Mouse (Mus musculus) neutrophil, adult 5-6 weeks (primary cell): ENCODE results near the gene Eif5b. TPM values are rescaled to one million over a fixed set of nuclear protein-coding genes. Genes with fewer than 3 reads are reported as not detected.
"Not testable (repeated sequence)": the region's sequence is repeated elsewhere in the genome, so short reads cannot be mapped to it uniquely, and the experiment has no call there.

Experiments
- ATAC-seq: fragments of 151-379, 151-347 bp; 2 replicates; pipeline ENCODE4 v1.8.0; 2017; ENCODE audit warnings: mild to moderate bottlenecking, moderate TSS enrichment; ENCODE audit not compliant: insufficient number of reproducible peaks, poor library complexity, low FRiP score, severe bottlenecking; ENCODE audit errors: extremely low read depth
- total RNA-seq: library from RNA; stranded (forward); fragments of 200-1000 nt; gene quantifications from 2 replicates; pipeline ENCODE4 v1.2.3, GENCODE M21; 2017

Gene Eif5b
- 22.1 and 24.2 TPM in 2 replicates for total RNA-seq

DNA sequence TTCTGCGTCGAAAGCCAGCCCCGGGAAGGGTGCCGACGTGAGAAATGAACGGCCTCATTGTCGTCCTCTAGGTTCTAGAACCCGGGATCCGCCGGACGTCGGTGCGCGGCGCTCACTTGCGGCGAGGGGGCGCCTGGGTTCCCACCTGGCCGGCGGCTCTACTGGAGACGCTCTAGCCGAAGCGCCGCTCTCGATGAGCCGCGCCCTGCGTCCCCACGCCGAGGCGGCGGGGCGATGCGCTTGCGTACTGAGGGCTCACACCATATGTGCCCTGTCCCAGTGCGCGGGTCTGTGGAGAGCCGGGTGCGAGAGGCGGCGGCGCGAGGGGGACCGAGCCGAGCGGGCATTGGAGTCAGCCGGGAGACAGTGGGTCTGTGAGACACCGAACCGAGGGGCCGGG is at the start of gene Eif5b, which contains the start of gene Txndc9:
Gene Eif5b (plus strand): TSS at position 144 of the 400 bp plus-strand sequence.
Gene Txndc9 (minus strand): TSS at position 27 of the 400 bp plus-strand sequence.
- peak; percentile 62 for ATAC-seq

DNA sequence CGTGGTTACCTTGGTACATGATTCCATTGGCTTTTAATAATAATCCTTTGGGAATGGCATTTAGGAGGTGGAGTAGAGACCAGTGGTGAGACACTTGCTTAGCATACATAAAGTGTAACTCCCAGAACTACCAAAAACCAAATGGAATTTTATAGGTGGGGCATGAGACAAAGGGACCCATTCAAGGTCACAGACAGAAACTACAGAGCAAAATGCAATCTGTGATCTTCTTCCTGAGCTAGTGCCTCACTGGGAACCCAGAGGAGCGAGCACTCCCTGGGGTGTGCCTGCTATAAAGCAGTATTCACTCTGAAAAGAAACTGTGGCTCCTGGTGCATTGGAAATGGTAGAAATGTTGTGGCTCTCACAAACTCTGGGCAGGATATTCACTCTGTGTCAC is 48.9 kb upstream of the Eif5b start:
- ATAC-seq, result no peak

DNA sequence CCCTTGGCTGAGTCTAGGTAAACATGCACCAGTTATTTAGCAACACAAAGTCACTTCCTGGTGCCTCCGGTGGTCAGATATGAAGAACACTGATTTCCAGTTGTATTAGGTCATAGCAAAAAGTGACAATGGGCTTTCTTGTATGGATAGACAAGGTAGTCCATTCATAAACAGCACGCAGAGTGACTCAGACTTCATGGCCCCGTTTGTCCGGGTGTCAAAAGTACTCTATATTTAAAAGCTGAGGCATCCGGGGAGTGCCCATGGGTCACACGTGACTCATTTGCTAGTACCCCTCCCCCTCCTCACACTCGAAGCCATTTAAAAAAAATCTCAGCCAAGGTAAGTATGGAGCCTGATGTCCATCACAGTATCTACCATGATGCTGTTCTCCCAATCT is 43.0 kb upstream of the Eif5b start:
- ATAC-seq, result no peak

DNA sequence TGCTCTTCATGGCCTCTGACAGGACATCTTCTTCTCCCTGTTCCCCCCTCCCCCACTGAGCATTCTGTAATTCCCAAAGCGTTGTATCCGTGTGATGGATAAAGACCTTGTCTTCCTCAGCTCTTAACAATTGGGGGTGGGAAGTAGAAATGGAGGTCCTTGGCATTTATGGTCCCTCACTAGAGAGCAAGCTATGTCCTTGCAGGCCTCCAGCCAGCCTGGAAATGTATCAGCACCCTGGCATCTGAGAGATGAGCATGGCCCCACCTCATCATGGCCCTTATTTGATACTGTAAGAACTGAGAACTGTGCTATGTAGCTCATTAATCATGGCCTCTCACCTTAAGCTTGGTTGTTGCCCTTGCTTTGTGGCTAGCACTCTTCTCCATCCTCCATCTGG is 42.6 kb upstream of the Eif5b start:
- ATAC-seq, result no peak

DNA sequence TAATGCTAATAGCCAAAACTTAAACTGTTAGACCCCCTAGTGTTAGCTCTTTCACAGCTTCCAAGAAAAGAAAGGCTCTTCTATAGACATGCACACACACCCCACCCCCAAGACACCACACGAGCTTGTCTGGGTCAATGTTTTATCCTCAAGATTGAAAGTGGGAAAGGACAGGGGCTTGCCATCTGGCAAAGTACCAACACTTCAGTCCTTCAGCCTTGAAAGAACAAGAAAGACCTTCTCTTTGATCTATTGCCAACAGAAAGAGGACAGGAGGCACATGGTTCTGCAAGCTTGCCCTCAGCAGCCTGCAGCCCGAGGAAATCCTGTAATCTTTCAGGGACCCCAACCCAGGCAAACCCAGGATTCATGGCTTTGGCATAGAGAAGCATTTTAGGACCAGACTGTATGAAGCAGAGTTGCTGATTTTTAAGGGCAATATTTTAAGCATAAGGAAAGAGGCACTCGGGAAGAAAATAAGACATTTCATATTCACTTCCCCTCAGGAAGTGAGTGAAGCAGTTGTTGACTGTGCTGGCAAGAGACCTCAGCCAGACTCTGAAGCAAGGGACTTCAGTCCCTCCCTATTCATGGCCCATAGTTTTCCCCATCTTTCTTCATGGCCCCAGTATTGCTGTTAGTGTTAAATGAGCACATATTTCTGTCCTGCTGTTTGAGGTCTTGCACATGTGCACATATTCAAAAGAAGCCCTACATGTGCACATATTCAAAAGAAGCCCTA is 40.9 kb upstream of the Eif5b start:
- no peak for ATAC-seq

DNA sequence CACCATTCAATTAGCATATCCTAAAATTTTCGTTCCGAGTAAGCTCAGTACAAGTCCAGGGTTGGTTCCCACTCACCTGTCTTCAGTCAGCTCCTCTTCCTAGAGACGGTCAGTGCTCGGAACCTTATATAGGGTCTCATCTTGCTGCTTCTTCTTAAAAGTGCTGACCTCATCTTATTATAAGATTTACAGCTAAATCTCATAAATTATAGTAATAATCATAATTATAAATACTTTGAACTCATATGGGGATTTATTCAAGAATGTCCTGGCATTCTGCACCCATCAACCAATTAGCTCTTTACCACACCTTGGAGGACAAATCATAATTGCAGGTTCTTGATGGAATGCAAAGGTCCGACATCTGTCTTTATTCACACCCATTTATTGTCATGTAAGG is 40.2 kb upstream of the Eif5b start, which contains the start of gene Lyg1:
Gene Lyg1 (minus strand): TSS at position 101 of the 400 bp plus-strand sequence.
- ATAC-seq, result no peak

DNA sequence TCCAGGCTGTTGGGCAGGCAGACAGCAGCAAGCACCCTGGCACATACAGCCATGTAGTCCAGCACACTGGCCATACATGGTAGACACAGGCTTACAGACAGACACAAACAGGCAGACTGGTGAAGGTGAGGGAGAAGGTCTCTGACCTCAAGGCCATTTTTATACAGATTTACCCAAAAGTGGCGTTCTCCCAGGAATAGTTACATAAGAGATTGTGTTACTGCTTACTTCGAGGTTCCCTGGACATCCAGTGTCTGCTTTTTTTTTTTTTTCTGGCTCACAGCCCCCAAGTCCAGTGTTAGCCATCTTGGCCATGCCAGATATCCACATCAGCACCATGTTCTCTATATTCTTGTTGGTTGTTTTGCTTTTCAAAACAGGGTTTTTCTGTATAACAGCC is 39.3 kb upstream of the Eif5b start:
- no peak for ATAC-seq

DNA sequence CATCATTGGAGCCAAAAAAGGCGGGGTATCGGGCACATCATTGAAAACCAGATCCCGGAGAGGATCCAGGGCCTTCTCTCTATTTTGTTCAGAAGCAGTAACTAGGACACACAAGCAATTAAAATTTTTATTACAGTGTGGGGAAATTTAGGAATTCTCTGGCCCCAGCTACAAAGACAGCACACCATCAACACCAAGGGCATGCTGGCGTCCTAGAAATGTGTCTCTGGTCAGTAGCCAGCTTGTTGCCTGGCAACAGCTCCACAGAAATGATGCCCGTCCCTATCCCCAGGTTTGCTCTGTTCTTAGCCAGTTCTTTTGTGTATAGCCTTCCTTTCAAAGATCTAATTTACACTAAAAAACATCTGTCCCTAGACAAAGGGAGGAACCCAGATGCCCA is 38.3 kb upstream of the Eif5b start:
- no peak for ATAC-seq

DNA sequence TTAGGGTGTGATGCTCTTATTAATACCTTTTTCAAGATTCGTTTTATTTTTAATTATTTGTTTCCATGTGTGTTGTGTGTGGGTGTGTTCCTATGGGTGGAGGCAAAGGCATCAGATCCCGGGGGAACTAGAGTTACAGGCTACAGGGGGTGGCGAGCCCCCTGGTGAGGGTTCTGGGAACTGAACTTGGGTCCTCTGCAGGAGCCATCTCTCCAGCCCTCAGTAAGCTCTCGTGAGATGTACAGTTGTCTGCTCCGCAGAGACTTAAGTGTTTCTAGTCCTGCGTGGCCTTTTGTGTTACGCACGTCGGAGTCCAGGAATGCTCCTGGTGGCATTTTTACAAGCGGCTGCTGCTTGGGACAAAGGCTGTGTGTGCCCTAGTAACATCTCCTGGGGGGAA is 32.2 kb upstream of the Eif5b start:
- no peak for ATAC-seq

DNA sequence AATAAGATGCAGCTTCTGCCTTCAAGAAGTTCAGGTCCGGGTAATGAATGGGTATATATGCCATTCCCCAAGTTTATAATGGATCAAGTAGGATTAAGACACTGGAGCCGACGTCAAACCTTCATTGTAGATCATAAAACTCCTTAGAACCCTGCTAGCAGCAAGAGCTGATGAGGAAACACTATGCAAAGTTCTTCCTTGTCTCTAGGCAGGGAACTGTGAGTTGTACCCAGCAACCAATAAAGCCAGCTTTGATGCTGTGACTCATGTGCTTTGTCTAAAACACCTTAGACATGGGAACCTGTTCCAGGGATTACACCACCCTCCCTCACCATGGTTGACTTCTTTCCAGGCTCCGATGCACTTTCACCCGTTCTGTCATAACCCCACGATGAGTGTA is 29.1 kb upstream of the Eif5b start:
- ATAC-seq, result no peak

DNA sequence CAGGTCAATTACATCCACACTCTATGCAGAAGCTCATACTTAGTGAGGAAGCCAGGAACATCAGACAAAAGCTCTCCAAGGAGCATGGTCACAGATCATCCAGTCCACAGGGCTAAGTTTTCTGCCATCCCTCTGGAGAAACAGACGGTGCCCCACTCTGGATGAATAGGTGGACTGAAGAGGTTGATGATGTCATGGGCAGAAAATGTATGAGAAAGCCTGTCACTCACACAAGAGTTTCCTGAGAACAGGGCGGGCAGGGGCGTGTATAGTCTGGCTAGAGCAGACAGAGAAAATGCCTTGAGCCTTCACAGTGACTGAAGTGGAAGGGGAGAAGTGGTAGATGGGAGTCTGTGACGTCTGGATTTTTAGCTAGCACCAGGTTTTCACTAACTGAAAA is 26.3 kb upstream of the Eif5b start:
- no peak for ATAC-seq

DNA sequence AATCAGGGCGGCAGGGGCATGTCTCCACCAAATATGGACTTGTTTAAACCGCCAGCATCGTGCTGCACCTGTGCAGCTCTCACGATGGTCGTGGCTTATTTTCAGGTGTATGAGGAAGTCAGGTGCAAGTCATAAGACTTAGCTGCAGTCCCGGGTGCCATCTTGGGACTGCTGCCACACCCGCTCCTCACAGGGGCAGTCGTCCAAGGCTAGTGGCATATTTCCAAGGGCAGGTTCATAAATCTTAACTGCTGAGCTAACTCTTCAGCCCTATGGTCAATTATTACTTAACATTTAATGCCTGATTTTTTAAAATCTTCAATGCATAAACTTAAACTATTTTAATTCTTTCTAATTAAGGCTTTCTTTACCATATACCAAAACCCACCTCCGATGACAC is 21.1 kb upstream of the Eif5b start:
- not testable (repeated sequence) for ATAC-seq

DNA sequence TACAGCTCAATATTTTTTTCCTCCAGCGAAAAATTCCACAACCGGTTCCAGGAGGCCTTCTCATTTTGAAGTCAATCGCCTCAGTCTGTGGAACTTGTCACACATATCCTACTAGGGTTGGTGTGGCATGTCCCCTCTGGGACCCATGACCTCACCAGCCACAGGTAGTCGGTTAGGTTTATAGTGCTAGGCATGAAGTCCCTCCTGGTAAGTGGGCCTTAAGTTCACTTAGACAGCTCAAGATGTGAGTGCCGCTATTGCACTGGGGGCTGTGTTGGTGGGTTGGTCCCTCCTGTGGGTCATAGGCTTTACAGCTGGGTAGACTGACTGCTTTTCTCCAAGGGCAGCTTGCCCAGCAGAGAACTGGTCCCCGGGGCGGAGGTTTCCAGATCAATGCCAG is 20.5 kb upstream of the Eif5b start:
- ATAC-seq, result no peak

DNA sequence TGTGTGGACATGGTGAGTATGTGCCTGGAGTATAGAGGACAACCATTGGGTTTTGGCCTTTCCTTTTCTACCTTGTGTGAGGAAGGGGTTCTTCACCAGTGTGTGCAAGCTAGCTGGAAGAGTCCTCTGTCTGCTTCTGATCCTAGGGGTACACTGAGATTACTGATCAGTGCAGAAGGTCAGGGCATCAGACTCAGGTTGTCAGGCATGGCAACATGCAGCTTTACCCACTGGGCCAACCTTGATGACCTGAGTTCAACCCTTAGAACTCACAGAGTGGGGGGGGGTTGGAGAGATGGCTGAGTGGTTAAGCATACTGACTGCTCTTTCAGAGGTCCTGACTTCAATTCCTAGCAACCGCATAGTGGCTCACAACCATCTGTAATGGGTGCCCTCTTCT is 13.5 kb upstream of the Eif5b start:
- ATAC-seq, result no peak

DNA sequence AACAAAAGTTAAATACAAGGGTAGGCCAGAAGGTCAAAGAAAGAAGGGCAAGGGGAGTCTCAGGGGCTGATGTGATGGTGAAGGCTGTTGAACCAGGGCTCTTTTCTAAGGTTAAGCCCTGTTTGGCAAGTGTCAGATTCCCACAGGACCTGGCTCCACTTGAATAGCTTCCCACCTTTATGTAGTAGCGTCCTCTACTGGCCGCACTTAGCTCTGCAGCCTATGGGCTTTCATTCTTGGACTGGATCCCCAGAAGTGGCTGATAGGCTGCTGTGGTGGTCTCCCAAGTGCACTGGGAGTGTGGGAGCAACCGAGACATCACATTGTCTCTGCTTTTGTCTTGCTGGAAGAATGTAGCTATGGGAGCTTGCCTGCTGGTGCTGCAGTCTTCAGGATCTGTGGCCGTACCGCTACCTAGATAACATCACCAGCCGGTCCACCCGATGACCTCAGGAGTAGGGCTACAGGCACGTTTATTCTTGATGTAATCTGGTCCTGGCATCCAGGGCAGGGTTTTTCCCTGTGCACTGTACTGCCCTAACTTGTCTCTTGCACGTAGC is 12.0 kb upstream of the Eif5b start:
- ATAC-seq, result no peak

DNA sequence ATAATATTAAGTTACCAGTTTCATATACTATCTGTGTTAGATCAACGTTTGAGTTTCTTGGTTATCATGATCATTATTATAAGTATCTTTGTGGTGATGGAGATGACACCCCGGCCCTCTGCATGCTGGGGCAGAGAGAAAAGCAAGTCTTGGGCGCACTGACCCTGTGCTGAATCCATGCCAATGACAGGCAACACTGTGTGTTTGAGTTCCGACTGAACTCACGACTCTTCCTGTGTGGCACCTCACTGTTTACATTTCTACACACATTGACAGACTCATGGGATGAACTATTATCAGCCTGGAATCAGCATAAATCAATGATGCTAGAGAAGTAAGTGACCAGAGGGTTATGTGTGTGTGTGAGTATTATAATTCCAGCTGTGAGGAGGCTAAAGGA is 10.0 kb upstream of the Eif5b start:
- no peak for ATAC-seq

DNA sequence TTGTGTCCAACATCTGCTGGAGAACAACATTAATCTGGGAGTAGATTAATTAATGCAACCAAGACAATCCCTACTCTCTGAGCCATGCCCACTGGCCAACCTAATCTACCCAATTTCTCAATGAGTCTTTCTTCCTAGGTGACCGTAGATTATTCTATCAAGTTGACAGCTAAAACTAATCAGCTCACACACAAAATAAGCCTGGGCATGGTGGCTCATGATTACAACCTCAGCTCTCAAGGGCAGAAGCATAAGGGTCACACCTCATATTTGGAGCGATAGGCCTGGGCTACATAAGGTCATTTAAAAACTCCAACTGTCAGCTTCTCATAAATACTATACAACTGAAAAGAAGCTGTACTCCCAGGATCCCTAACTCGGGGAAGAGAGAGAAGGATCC is 1.6 kb upstream of the Eif5b start:
- no peak for ATAC-seq

DNA sequence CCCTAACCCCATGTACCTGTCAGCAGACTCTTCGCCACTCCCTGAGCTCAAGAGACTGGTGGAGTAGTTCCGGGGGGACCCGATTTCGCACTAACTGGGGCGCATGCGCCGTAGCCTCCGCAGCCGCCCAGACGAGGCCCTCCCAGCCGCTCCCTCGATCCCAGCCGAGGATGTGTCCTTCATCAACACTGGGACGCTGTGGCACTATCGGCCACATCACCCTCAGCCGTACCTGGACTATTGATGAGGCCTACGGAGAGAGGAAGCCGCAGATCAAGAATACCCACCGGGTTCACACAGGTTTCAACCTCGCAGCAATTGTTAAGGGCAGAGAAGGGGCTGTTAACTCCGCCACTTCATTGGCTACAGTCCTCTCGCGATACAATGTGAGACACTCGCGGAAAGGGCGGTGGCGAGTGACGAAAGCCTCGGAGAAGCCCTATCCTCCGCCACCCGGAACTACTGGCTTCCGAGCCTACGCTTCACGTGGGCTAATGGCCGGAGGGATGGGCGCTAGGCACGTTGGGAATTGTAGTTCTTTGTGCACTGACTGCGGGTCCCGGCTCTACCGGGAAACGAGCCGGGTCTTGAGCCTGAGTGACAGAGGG is 829 bp upstream of the Eif5b start:
- ATAC-seq, result peak; percentile 94

DNA sequence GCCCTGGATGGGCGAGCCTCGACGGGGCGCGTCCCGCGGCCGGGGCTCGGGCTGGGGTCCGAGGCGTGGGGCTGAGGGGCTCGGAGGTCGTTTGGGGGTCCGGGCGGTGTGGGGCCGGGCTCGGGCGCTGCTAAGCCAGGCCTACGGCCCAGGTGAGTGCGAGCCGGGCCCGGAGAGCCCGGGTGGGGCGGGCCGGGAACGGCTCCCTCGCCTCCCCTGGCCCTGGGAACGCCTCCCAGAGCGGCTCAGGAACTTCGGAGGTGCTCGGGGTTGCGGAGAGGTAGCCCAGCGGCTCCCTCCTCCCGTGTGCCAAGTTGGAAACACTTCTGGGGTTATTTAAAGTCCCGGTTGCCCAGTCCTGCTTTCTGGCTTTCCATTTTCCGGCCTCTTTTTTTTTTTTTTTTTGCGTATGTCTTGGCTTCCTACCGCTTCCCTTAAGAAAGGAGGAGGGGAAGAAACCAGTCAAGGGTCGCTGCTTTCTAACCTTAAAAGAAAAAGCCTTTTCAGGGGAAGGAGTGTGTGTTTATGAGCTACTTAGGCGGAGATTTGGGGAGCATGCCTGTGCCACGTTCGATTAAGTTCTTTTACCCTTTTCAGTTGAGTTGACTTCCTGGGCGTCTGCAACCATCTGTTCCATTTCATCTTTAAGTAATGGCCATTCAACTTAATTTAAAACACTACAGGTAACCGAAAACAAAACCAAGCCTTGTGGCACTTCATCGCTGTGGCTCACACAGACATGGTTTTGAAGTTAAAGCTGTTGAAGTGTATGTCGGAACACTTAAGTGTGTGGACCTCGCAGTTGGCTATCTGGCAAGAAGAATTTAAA is 775 bp downstream of the Eif5b start:
- ATAC-seq, result no peak

DNA sequence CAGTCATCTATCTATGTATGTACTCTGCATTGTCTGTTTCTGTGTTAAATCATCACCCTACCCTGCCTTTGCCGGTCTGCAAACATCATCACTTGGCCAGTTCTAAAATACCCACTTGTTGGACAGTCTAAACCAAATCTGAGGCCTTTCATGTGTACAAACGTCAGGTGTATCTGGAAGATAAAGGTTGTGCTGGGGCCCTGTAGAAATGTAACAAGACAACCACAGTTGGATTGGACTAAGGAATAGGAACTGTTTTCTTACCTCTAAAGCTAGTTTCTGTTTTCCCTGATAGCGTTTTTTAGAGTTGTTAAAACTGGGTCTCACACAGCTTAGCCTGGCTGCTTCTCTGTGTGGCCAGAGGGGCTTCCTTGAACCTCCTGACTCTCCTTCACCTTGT is 1.7 kb downstream of the Eif5b start:
- no peak for ATAC-seq
